Mouse (Mus musculus): ENCODE results near the gene Snx18.

DNA sequence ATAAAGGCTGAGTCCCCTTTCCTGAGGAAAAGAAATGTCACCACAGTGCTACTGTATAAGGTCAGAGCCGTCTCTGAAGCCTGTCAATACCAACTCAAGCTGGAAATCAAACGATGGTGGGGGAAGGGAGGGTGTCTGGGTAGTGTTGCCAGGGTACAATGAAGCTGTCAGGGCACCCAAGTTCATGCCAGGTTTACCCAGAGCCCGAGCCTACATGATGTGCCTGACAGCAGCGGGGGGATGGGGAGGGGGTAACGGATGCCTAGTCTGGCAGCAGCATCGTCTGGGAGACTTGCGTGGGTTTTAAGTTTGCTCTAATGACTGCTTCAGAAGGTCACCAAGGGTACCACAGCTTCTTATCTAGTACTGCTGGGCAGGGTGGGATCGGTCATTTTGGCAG lies 23.1 kb downstream of the Snx18 start:
- TF ChIP-seq POLR2A (IDR thresholded peaks at IDR 0.05; ENCODE audit: borderline replicate concordance, insufficient read depth, low read length) (no peak), CTCF (IDR thresholded peaks at IDR 0.05; ENCODE audit: borderline replicate concordance, insufficient read depth, low read depth, low read length) (no peak)

All from cerebellum, adult 2 months (tissue).